In genomic region chr1:185574978-185575377, GRCm38 (mm10) we compare ENCODE assay signal across 21 mouse cellular contexts.
"Had no signal": no experiment of that assay in that cellular context is flagged by ENCODE, and none has a peak within 500 bp of the region (broad histone marks: within the 10 kb centered on the region; RNA-seq: fewer than 3 reads in every experiment).

No protein-coding gene starts in this region.

- H3K27me3 ChIP-seq: liver, embryonic 13.5 days; neural tube, embryonic 12.5 days; neural tube, embryonic 15.5 days had no signal

- H3K9ac ChIP-seq: liver, embryonic 13.5 days; neural tube, embryonic 12.5 days; neural tube, embryonic 15.5 days had no signal

- H3K36me3 ChIP-seq: liver, embryonic 13.5 days; neural tube, embryonic 12.5 days; neural tube, embryonic 15.5 days had no signal

- H3K4me3 ChIP-seq: layer of hippocampus, adult 2 months; left cerebral cortex, adult 2 months; liver, embryonic 13.5 days; neural tube, embryonic 12.5 days; neural tube, embryonic 15.5 days had no signal

- H3K4me2 ChIP-seq: liver, embryonic 13.5 days; midbrain, embryonic 11.5 days; neural tube, embryonic 12.5 days; neural tube, embryonic 15.5 days had no signal

- H3K9me3 ChIP-seq: liver, embryonic 13.5 days; neural tube, embryonic 12.5 days; neural tube, embryonic 15.5 days had no signal

- H3K4me1 ChIP-seq: liver, embryonic 13.5 days; neural tube, embryonic 12.5 days had no signal

- H3K27ac ChIP-seq: kidney, postnatal 0 days; layer of hippocampus, adult 2 months; left cerebral cortex, adult 2 months; liver, embryonic 13.5 days; neural tube, embryonic 12.5 days; neural tube, embryonic 15.5 days; stomach, postnatal 0 days had no signal

- DNase-seq: kidney, adult 2 months; kidney, postnatal 25 days; layer of hippocampus, adult 9-11 months; layer of hippocampus, postnatal 36 days; liver, embryonic 13.5 days; lung, postnatal 10 days; lung, postnatal 4 days; midbrain, embryonic 14.5 days; right cerebral cortex, adult 18-20 months; right cerebral cortex, postnatal 14 days; right cerebral cortex, postnatal 4 days; thymus, adult 2 months; thymus, postnatal 14 days; thymus, postnatal 4 days had no signal
